Mouse (Mus musculus) c-Kit-positive CD71-positive TER-119-positive erythroid progenitor cells, embryonic 14.5 days (primary cell): Measurements from ENCODE around the gene Dph7.
"Not testable (repeated sequence)": the region's sequence is repeated elsewhere in the genome, so short reads cannot be mapped to it uniquely, and the experiment has no call there.

Experiments
- DNase-seq: peaks from one replicate; pipeline ENCODE4 v3.0.0-alpha.2; 2013; ENCODE audit warnings: low spot score

The Dph7 gene

GRCm38 (mm10) chr2:24970386-24970785 is 8.2 kb downstream of the Dph7 start:
- no peak for DNase-seq

- DNase-seq, result not testable (repeated sequence)
These were observed 12.3 kb downstream of the Dph7 start for GRCm38 (mm10) chr2:24974452-24974851.

- peak; percentile 94 for DNase-seq
These were observed 12.9 kb downstream of the Dph7 start, which contains the start of gene Mrpl41 for GRCm38 (mm10) chr2:24974906-24975703. Gene Mrpl41 (minus strand): TSS chr2:24975098.

GRCm38 (mm10) chr2:24975704-24976297 is 13.6 kb downstream of the Dph7 start, which contains the start of gene Pnpla7:
Gene Pnpla7 (plus strand): TSS chr2:24976033.
- peak; percentile 82 for DNase-seq

- DNase-seq, result peak; percentile 77
These were observed 14.8 kb downstream of the Dph7 start for GRCm38 (mm10) chr2:24976960-24977359.

- DNase-seq, result no peak
These were observed 25.6 kb downstream of the Dph7 start for GRCm38 (mm10) chr2:24987762-24988161.

- no peak for DNase-seq
These were observed 33.1 kb downstream of the Dph7 start for GRCm38 (mm10) chr2:24995332-24995731.

- DNase-seq, result no peak
These were observed 34.3 kb downstream of the Dph7 start for GRCm38 (mm10) chr2:24996471-24996870.

GRCm38 (mm10) chr2:25000544-25001235 is 38.5 kb downstream of the Dph7 start:
- DNase-seq, result no peak

- DNase-seq, result peak; percentile 18
These were observed 42.0 kb downstream of the Dph7 start for GRCm38 (mm10) chr2:25003946-25004786.

GRCm38 (mm10) chr2:25006767-25007166 is 44.6 kb downstream of the Dph7 start:
- DNase-seq, result no peak

GRCm38 (mm10) chr2:25008250-25008649 is 46.0 kb downstream of the Dph7 start:
- DNase-seq, result peak; percentile 26
